Mouse (Mus musculus) MEL (cell line): ENCODE results near the gene Rassf5.

Experiments
- E2F4 ChIP-seq: IDR thresholded peaks from 2 replicates; pipeline ENCODE4 v1.6.1; 2011; ENCODE audit warnings: low read depth, low read length, improper control_type of control experiment, borderline replicate concordance
- ELF1 ChIP-seq: IDR thresholded peaks from 2 replicates; pipeline ENCODE4 v1.6.1; 2014; ENCODE audit warnings: low read depth, mild to moderate bottlenecking, inconsistent platforms, low read length, improper control_type of control experiment, moderate library complexity
- EP300 ChIP-seq, 2 experiments: IDR thresholded peaks; 2 replicates each; pipeline ENCODE4 v1.6.1; 2011; ENCODE audit warnings: improper control_type of control experiment in 2 of 2, low read length in 2 of 2, low read depth in 1 of 2, mild to moderate bottlenecking in 1 of 2
- GABPA ChIP-seq: IDR thresholded peaks from 2 replicates; pipeline ENCODE4 v1.6.1; 2012; ENCODE audit warnings: low read depth, mild to moderate bottlenecking, inconsistent platforms, low read length, improper control_type of control experiment, moderate library complexity
- MAZ ChIP-seq: IDR thresholded peaks from 2 replicates; pipeline ENCODE4 v1.6.1; 2012; ENCODE audit warnings: low read depth, mild to moderate bottlenecking, inconsistent platforms, low read length, improper control_type of control experiment
- MYB ChIP-seq: IDR thresholded peaks from 2 replicates; pipeline ENCODE4 v1.6.1; 2011; ENCODE audit warnings: mild to moderate bottlenecking, low read depth, low read length, improper control_type of control experiment
- POLR2A ChIP-seq, 2 experiments: IDR thresholded peaks; 2 replicates each; pipeline ENCODE4 v1.6.1; 2011 to 2012; ENCODE audit warnings: low read length in 2 of 2, mild to moderate bottlenecking in 2 of 2, control low read depth in 1 of 2, improper control_type of control experiment in 1 of 2, low read depth in 1 of 2, moderate library complexity in 1 of 2; ENCODE audit not compliant: control insufficient read depth in 1 of 2, insufficient read depth in 1 of 2, poor library complexity in 1 of 2
- USF1 ChIP-seq: IDR thresholded peaks from 2 replicates; pipeline ENCODE4 v1.6.1; 2014; ENCODE audit warnings: low read depth, mild to moderate bottlenecking, inconsistent platforms, low read length, improper control_type of control experiment, moderate library complexity

DNA sequence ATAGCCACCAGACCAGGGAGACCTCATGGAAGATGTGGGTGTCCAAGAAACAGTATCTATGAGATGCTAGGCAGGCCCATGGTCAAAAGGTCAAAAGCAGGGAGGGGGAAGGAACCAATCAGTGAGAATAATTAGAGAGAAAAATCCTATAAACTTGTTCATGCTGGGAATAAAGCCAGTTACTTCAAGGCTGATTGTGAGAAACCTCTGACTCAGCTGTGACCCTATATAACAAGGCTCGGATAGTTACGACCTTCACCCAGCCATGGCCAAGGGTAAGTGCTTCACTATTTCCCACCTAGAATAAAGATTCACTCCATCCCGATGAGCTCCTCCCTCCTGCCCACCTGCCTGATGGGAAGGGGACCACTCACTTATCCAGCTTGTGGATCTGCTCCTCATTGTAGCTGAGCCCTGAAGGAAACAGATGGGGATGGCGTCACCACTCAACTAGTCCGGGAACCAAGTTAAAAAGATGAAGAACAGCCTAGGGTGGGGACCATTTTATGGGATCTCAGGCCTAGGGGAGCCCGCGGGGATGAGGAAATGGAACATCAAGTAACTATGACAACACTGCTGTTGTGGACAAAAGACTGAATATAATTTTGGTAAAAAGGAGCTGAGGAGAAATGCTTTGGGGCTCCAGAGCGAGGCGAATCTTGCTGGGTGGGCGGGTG is 14.7 kb upstream of the Rassf5 start:
- TF ChIP-seq USF1: no peak
- TF ChIP-seq GABPA: no peak
- no peak for TF ChIP-seq MAZ
- TF ChIP-seq EP300 (IDR thresholded peaks at IDR 0.05; ENCODE audit: low read depth in 1 of 2, low read length in 2 of 2): no peak
- TF ChIP-seq MYB: no peak
- TF ChIP-seq ELF1: no peak
- TF ChIP-seq E2F4: no peak
- TF ChIP-seq POLR2A (IDR thresholded peaks at IDR 0.05; ENCODE audit: control insufficient read depth in 1 of 2, insufficient read depth in 1 of 2, low read depth in 1 of 2, low read length in 2 of 2, poor library complexity in 1 of 2): no peak
